10 mouse cellular contexts compared by ENCODE assay signal in the genomic region with DNA sequence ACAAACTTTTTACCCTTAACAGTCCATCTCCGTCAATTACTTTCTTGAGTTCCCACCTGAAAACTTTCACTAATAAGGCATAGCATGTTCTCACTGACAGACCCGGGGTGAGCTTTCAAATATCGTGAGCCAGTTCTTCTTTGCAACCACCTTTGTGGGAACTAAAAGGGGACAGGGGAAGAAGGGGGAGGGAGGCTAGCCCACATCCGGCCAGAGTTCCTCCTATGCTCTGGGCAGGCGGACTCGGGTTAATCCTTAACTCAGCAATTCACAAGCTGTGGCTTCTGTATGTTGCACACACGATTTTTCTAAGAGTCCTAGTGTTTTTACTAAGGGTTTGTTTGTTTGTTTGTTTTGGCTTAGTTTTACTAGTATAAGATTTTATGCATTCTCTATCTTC. TPM values are rescaled to one million over a fixed set of nuclear protein-coding genes. Genes with fewer than 3 reads are reported as not detected.
DNase-seq lines count a peak whose midpoint lies in the region; ATAC-seq and TF ChIP-seq lines count a peak whose summit lies in the region.
"Had no signal": no experiment of that assay in that cellular context is flagged by ENCODE, and none has a peak within 500 bp of the region (broad histone marks: within the 10 kb centered on the region; RNA-seq: fewer than 3 reads in every experiment).

No protein-coding gene starts in this region.

- H3K4me2 ChIP-seq in lung, embryonic 14.5 days = no peak overlapping the region

- H3K4me1 ChIP-seq in lung, embryonic 14.5 days (ENCODE audit: insufficient read depth) = no peaks in the 10 kb centered on the region
- H3K4me1 ChIP-seq in forebrain, embryonic 10.5 days = peaks cover 3% of the 10 kb centered on the region; the same call in 1 of the 2 replicates

- no peaks in the 10 kb centered on the region for H3K9me3 ChIP-seq in lung, embryonic 14.5 days (ENCODE audit: low read depth, low read length)
- no peaks in the 10 kb centered on the region for H3K9me3 ChIP-seq in forebrain, embryonic 10.5 days

- peak; percentile 37 for DNase-seq in layer of hippocampus, adult 9-10 months (ENCODE audit: low spot score)
- no peak for DNase-seq in layer of hippocampus, postnatal 36 days
- DNase-seq in lung, embryonic 14.5 days = peak; percentile 22
- DNase-seq in thymus, postnatal 14 days = peak; percentile 80
- no peak for DNase-seq in embryo, embryonic 11 days
- no peak for DNase-seq in forebrain, embryonic 10.5 days (ENCODE audit: extremely low spot score, low spot score)
- DNase-seq in cerebellum, adult 18-20 months = no peak

- peak; percentile 68 to 85 for ATAC-seq in hematopoietic stem cell, adult 5-6 weeks (replicated peaks in 1 of 2; ENCODE audit: insufficient read depth in 1 of 2, low FRiP score in 2 of 2, low TSS enrichment in 1 of 2, low read depth in 1 of 2, poor library complexity in 2 of 2, severe bottlenecking in 2 of 2)
- no peak for ATAC-seq in lung, embryonic 14.5 days (ENCODE audit: insufficient read depth)

- no peak overlapping the region for H3K27ac ChIP-seq in lung, embryonic 14.5 days (ENCODE audit: low read depth)
- H3K27ac ChIP-seq in forebrain, embryonic 10.5 days = no peak overlapping the region
- H3K27ac ChIP-seq: liver, embryonic 14.5 days had no signal

- no peaks in the 10 kb centered on the region for H3K36me3 ChIP-seq in lung, embryonic 14.5 days (ENCODE audit: insufficient read depth)
- no peaks in the 10 kb centered on the region for H3K36me3 ChIP-seq in forebrain, embryonic 10.5 days (replicated peaks)

- no peak overlapping the region for H3K4me3 ChIP-seq in lung, embryonic 14.5 days (ENCODE audit: low read depth, low read length)
- H3K4me3 ChIP-seq in forebrain, embryonic 10.5 days = no peak overlapping the region
- H3K4me3 ChIP-seq: erythroblast, embryonic 14.5 days had no signal

- TF ChIP-seq CTCF in lung, embryonic 14.5 days (IDR thresholded peaks at IDR 0.05; ENCODE audit: low read depth) = no peak

- no peak overlapping the region for H3K9ac ChIP-seq in lung, embryonic 14.5 days
- H3K9ac ChIP-seq: liver, embryonic 14.5 days had no signal

- no peaks in the 10 kb centered on the region for H3K27me3 ChIP-seq in lung, embryonic 14.5 days (ENCODE audit: insufficient read depth, low read length)
- no peaks in the 10 kb centered on the region for H3K27me3 ChIP-seq in forebrain, embryonic 10.5 days (ENCODE audit: poor library complexity, severe bottlenecking)

- WGBS in lung, embryonic 14.5 days = 31% methylated on average over 7 of the region's 7 CpGs
- 70% methylated on average over 7 of the region's 7 CpGs for WGBS in forebrain, embryonic 10.5 days

RNA-seq across cellular contexts. Expression of a gene that starts 24.9 kb away (rescaled TPM):
- total RNA-seq in layer of hippocampus, postnatal 36 days (2021) = 1 to 10 TPM; 2.2 to 2.3 TPM
- total RNA-seq in hematopoietic stem cell, adult 5-6 weeks (2017) = 26.0 and 28.2 TPM in 2 replicates
- polyA plus RNA-seq in lung, embryonic 14.5 days (2014; fragmentation: Nextera tagmentation; extraction: Ambion mirVana) = 1.8 and 1.9 TPM in 2 replicates
- polyA plus RNA-seq in forebrain, embryonic 10.5 days (2016; fragmentation: Nextera tagmentation; extraction: Ambion mirVana) = 0.20 and 0.26 TPM in 2 replicates

RNA-seq across cellular contexts. Expression of a gene that starts 25.0 kb away (rescaled TPM):
- 1 to 10 TPM; 2.1 TPM for total RNA-seq in layer of hippocampus, postnatal 36 days (2021)
- 29.5 and 30.8 TPM in 2 replicates for total RNA-seq in hematopoietic stem cell, adult 5-6 weeks (2017)
- 3.7 and 4.3 TPM in 2 replicates for polyA plus RNA-seq in lung, embryonic 14.5 days (2014; fragmentation: Nextera tagmentation; extraction: Ambion mirVana)
- 1.2 and 1.7 TPM in 2 replicates for polyA plus RNA-seq in forebrain, embryonic 10.5 days (2016; fragmentation: Nextera tagmentation; extraction: Ambion mirVana)

RNA-seq across cellular contexts. Expression of a gene that starts 50.3 kb away (rescaled TPM):
- not detected for total RNA-seq in layer of hippocampus, postnatal 36 days (2021)
- 2.7 and 10.8 TPM in 2 replicates for total RNA-seq in hematopoietic stem cell, adult 5-6 weeks (2017)
- polyA plus RNA-seq in lung, embryonic 14.5 days (2014; fragmentation: Nextera tagmentation; extraction: Ambion mirVana) = not detected in 2 replicates
- polyA plus RNA-seq in forebrain, embryonic 10.5 days (2016; fragmentation: Nextera tagmentation; extraction: Ambion mirVana) = not detected in 2 replicates
- polyA plus RNA-seq: erythroblast, embryonic 14.5 days had no signal

RNA-seq across cellular contexts. Expression of a gene that starts 52.9 kb away (rescaled TPM):
- total RNA-seq in layer of hippocampus, postnatal 36 days (2021) = 10 to 100 TPM; 32.7 to 38.3 TPM
- 57.3 and 68.1 TPM in 2 replicates for total RNA-seq in hematopoietic stem cell, adult 5-6 weeks (2017)
- polyA plus RNA-seq in lung, embryonic 14.5 days (2014; fragmentation: Nextera tagmentation; extraction: Ambion mirVana) = 115 and 128 TPM in 2 replicates
- polyA plus RNA-seq in forebrain, embryonic 10.5 days (2016; fragmentation: Nextera tagmentation; extraction: Ambion mirVana) = 141 and 146 TPM in 2 replicates

RNA-seq across cellular contexts. Expression of a gene that starts 56.0 kb away (rescaled TPM):
- total RNA-seq in layer of hippocampus, postnatal 36 days (2021) = 10 to 100 TPM; 20.4 to 22.0 TPM
- 28.0 and 30.4 TPM in 2 replicates for total RNA-seq in hematopoietic stem cell, adult 5-6 weeks (2017)
- 26.9 and 27.6 TPM in 2 replicates for polyA plus RNA-seq in lung, embryonic 14.5 days (2014; fragmentation: Nextera tagmentation; extraction: Ambion mirVana)
- polyA plus RNA-seq in forebrain, embryonic 10.5 days (2016; fragmentation: Nextera tagmentation; extraction: Ambion mirVana) = 38.6 and 39.5 TPM in 2 replicates

Comparison
In these comparisons a context has a peak if more than half of its experiments do, and no peak if none do; other contexts are left out.
1. DNase-seq: peak in layer of hippocampus, adult 9-10 months (single experiment), lung, embryonic 14.5 days (single experiment) and thymus, postnatal 14 days (single experiment); none in layer of hippocampus, postnatal 36 days (0 of 2), embryo, embryonic 11 days (single experiment), forebrain, embryonic 10.5 days (single experiment) and cerebellum, adult 18-20 months (0 of 2).